Mouse (Mus musculus) erythroblast, embryonic 14.5 days (primary cell): ENCODE data around the gene Lbx1.

ENCODE experiments used
- GATA1 ChIP-seq: IDR thresholded peaks from 2 replicates; pipeline ENCODE4 v1.6.1; 2012; ENCODE audit warnings: low read length, inconsistent platforms, mixed read lengths
- TAL1 ChIP-seq: IDR thresholded peaks from 3 replicates; pipeline ENCODE4 v1.6.1; 2012; ENCODE audit warnings: low read length, inconsistent platforms, mixed read lengths

- no peak for TF ChIP-seq GATA1
- TF ChIP-seq TAL1 = no peak
Measured at GRCm38 (mm10) chr19:45216240-45216639, 19.4 kb downstream of the Lbx1 start.
